ENCODE assay signal across 8 mouse cellular contexts in the genomic region with DNA sequence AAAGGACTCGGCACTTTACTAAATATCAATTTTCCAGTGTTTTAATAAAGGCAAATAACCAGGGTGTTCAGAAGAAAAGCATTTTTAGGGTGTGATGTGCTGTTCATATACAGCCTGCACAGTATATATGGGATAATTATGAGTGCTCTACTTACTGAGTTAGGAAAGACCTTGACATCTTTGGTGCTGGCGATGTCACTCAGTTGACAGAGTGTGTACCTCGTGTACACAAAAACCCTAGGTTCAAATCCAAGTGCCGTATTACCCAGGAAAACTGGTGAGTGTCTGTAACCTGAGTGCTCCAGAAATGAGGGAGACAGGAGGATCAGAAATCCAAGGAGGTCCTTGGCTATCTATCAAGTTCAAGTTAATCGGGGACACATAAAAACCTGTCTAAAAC.
DNase-seq lines count a peak whose midpoint lies in the region; ATAC-seq lines count a peak whose summit lies in the region.

No protein-coding gene starts in this region.

- H3K9ac ChIP-seq in kidney, embryonic 15.5 days = no peak overlapping the region
- H3K9ac ChIP-seq in intestine, embryonic 14.5 days (ENCODE audit: low read length) = no peak overlapping the region
- H3K9ac ChIP-seq in midbrain, embryonic 14.5 days (replicated peaks; ENCODE audit: low read length) = no peak overlapping the region

- 72% methylated on average over 5 of the region's 5 CpGs for WGBS in kidney, embryonic 15.5 days
- WGBS in intestine, embryonic 14.5 days = 87% methylated on average over 5 of the region's 5 CpGs
- 82% methylated on average over 5 of the region's 5 CpGs for WGBS in midbrain, embryonic 14.5 days

- peak overlapping the region; percentile 38 for H3K4me2 ChIP-seq in kidney, embryonic 15.5 days
- peak overlapping the region; percentile 21; the same call in 1 of the 2 replicates for H3K4me2 ChIP-seq in intestine, embryonic 14.5 days (ENCODE audit: low read length)
- H3K4me2 ChIP-seq in midbrain, embryonic 14.5 days (ENCODE audit: low read length) = peak overlapping the region; percentile 41

- H3K4me1 ChIP-seq in kidney, embryonic 15.5 days = no peaks in the 10 kb centered on the region
- no peaks in the 10 kb centered on the region for H3K4me1 ChIP-seq in intestine, embryonic 14.5 days (replicated peaks; ENCODE audit: control insufficient read depth, insufficient read depth, low read length)
- H3K4me1 ChIP-seq in midbrain, embryonic 14.5 days (ENCODE audit: control insufficient read depth, insufficient read depth, low read length) = no peaks in the 10 kb centered on the region

- 0 out of 2 replicates have a peak, but pooled peaks have one; percentile 52 for ATAC-seq in kidney, embryonic 15.5 days (replicated peaks; ENCODE audit: low FRiP score)
- peak; percentile 53 for ATAC-seq in erythroid progenitor cell, adult 5-6 weeks (replicated peaks; ENCODE audit: low FRiP score, poor library complexity, severe bottlenecking)
- ATAC-seq in intestine, embryonic 14.5 days (replicated peaks; ENCODE audit: low FRiP score, low TSS enrichment, low read depth) = no peak
- peak; percentile 64; the same call in 1 of the 2 replicates for ATAC-seq in midbrain, embryonic 14.5 days (ENCODE audit: low FRiP score, low TSS enrichment)

- no peaks in the 10 kb centered on the region for H3K27me3 ChIP-seq in kidney, embryonic 15.5 days
- H3K27me3 ChIP-seq in intestine, embryonic 14.5 days (replicated peaks; ENCODE audit: control insufficient read depth, insufficient read depth, low read length) = no peaks in the 10 kb centered on the region
- no peaks in the 10 kb centered on the region for H3K27me3 ChIP-seq in midbrain, embryonic 14.5 days (ENCODE audit: control insufficient read depth, insufficient read depth, low read length)

- peak overlapping the region; percentile 32 for H3K4me3 ChIP-seq in kidney, embryonic 15.5 days (replicated peaks)
- H3K4me3 ChIP-seq in intestine, embryonic 14.5 days (ENCODE audit: low read depth, low read length) = peak overlapping the region; percentile 18; the same call in 1 of the 2 replicates
- peak overlapping the region; percentile 17; the same call in 1 of the 2 replicates for H3K4me3 ChIP-seq in midbrain, embryonic 14.5 days (replicated peaks; ENCODE audit: low read depth, low read length)

- no peaks in the 10 kb centered on the region for H3K36me3 ChIP-seq in kidney, embryonic 15.5 days
- H3K36me3 ChIP-seq in intestine, embryonic 14.5 days (ENCODE audit: control insufficient read depth, insufficient read depth, low read length) = no peaks in the 10 kb centered on the region
- H3K36me3 ChIP-seq in midbrain, embryonic 14.5 days (ENCODE audit: control insufficient read depth, insufficient read depth, low read length) = no peaks in the 10 kb centered on the region

- DNase-seq in kidney, adult 11 months = no peak
- no peak for DNase-seq in intestine, embryonic 14.5 days (ENCODE audit: low spot score)
- DNase-seq in midbrain, embryonic 14.5 days = no peak
- DNase-seq in c-Kit-positive CD71-positive TER-119-positive erythroid progenitor cells, embryonic 14.5 days (ENCODE audit: low spot score) = no peak
- DNase-seq in urinary bladder, postnatal 36 days (ENCODE audit: low spot score in 2 of 2) = no peak
- no peak for DNase-seq in left cerebral cortex, postnatal 4 days

- no peaks in the 10 kb centered on the region for H3K9me3 ChIP-seq in kidney, embryonic 15.5 days (replicated peaks)
- no peaks in the 10 kb centered on the region for H3K9me3 ChIP-seq in intestine, embryonic 14.5 days (ENCODE audit: control insufficient read depth, low read length)
- no peaks in the 10 kb centered on the region for H3K9me3 ChIP-seq in midbrain, embryonic 14.5 days (ENCODE audit: control insufficient read depth, low read length)

- no peak overlapping the region for H3K27ac ChIP-seq in kidney, embryonic 15.5 days
- H3K27ac ChIP-seq in intestine, embryonic 14.5 days (ENCODE audit: low read depth) = no peak overlapping the region
- no peak overlapping the region for H3K27ac ChIP-seq in midbrain, embryonic 14.5 days (replicated peaks; ENCODE audit: low read depth, low read length)

- intact Hi-C loops in left cerebral cortex, postnatal 4 days (cut with DNase I) = no loop called here
